Mouse (Mus musculus) urinary bladder, postnatal 14 days (tissue): Measurements from ENCODE around the gene Rps6ka2.
"Not testable (repeated sequence)": the region's sequence is repeated elsewhere in the genome, so short reads cannot be mapped to it uniquely, and the experiment has no call there.

Experiments
- DNase-seq: peaks from one replicate; pipeline ENCODE4 v3.0.0; 2021; ENCODE audit warnings: low spot score

Gene Rps6ka2

DNA sequence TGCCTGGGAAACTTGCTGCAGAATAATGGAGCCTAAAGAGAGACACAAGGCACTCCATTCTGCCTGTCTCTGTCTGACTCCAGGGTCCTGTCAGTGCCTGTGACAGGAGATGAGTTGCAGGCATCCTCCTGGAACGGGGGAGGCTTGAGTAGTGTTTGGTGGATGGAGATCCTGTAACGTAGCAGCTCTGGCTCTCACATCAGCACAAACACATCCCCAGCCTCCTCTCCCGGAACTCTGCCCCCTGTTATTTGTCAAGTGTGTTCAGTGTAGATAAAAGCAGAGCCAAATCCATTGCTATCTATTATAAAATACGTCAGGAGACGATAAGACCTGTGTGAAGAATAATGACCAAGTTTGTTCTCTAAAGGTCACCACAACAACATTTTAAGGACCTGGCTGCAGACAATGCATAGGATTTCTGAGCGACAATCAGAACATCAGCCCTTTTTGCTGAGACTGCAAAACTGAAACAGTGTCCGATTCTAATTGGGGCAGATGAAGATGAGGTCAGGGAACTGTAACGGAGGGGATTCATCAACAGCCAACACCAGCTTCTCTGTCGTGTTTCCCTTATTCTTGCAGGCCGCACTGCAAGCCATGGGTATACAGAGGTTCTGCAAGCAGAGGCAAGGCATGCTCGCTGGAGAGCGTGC is 99.4 kb downstream of the Rps6ka2 start:
- DNase-seq: no peak

DNA sequence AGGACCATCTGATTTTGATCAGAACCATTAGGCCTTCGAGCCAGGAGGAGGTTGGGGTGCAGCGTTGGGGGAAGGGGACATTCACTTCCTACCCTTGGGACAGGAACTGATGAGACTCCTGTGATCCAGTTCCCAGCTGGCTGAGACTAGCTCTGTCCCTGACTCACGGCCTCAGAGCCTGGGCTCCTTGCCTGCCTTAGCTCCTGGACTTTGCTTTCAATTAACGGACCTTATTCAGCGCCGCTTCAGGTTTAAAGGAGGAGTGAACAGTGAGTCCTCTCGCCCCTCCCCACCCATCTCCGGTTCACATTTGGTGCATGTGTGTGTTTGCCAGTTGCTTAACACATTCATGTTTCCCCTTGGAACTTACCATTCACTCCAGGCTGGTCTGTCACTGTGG is 100.6 kb downstream of the Rps6ka2 start:
- DNase-seq: no peak

DNA sequence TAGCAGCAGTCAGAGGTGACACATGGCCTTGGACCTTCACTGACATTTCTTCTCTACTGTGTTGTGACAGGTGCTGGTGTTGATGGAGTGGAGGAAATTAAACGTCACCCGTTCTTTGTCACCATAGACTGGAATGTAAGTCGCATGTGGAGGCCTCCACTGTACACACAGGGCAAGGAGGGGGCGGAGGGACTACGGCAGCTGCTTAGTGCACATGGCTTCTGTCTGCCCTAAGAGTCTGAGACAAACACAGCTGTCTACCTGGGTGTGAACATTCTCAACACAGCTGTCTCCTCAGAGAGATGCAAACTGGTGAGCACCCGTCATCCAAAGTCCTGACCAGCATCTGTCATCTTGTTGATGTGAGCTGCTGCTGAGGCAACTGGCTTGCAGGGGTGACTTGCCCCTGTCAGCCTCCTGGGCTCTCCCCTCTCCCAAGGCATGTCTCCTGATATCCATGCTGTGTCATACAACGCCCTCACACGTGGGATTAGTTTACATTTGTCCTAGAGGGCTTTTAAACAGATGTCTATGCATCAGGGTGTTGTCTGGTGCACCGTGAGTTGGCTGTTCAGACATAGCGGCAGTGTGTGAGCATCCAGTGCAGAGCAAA is 101.7 kb downstream of the Rps6ka2 start:
- DNase-seq: no peak

DNA sequence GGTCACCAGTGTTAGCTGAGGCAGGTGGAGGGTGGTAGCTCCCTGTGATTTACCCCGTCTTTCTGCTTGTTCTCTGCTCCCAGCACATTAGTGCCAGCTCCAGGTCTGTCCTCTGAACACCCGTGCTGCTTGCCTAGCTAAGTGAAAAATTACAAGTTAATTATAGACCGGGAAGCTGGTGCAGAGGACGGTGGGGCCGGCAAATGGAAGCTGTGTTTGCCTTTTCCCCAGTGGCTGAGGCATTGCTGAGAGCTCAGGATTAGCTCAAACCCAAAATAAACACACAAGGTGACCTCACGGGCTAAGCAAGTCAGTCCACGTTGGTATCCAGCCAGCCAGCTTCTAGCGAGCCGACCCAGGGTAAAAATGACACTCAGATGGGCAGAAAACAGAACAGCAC is 103.1 kb downstream of the Rps6ka2 start:
- no peak for DNase-seq

GRCm38 (mm10) chr17:7273785-7274184 is 103.9 kb downstream of the Rps6ka2 start:
- DNase-seq: no peak

- no peak for DNase-seq
Observed at GRCm38 (mm10) chr17:7278702-7279242, 108.9 kb downstream of the Rps6ka2 start.

GRCm38 (mm10) chr17:7279251-7279650 is 109.3 kb downstream of the Rps6ka2 start:
- DNase-seq: no peak

DNA sequence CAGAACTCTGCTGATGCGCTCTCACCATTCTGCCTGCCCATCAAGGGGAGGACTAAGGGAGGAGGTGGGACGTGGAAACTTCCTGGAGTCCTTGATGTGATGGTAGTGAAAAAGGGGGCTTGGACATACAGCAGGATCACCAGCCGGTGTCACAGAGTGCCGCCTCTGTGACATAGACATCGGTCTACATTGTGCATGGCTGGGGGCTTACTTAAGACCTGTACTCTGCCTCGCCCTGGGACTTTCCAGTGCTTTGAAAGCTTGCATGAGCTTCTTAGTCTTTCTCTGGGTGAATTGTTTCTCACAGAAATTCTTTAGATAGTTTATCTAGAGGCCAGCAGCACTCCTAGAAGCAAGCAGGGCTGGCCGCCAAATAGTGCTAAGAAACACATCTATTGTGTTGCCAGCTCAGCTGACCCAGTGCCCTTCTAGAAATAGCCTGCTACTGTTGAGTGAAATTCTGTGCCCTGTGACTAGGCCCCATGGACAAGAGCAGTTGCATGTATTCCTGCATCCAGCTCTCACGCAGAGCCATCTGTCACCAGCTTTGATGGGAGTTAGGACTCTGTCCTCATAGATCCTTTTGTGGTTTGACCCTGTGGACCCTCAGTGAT is 114.5 kb downstream of the Rps6ka2 start:
- DNase-seq: no peak

GRCm38 (mm10) chr17:7285292-7285691 is 115.4 kb downstream of the Rps6ka2 start:
- DNase-seq: no peak

- no peak for DNase-seq
Observed at GRCm38 (mm10) chr17:7286422-7287050, 116.6 kb downstream of the Rps6ka2 start.

DNA sequence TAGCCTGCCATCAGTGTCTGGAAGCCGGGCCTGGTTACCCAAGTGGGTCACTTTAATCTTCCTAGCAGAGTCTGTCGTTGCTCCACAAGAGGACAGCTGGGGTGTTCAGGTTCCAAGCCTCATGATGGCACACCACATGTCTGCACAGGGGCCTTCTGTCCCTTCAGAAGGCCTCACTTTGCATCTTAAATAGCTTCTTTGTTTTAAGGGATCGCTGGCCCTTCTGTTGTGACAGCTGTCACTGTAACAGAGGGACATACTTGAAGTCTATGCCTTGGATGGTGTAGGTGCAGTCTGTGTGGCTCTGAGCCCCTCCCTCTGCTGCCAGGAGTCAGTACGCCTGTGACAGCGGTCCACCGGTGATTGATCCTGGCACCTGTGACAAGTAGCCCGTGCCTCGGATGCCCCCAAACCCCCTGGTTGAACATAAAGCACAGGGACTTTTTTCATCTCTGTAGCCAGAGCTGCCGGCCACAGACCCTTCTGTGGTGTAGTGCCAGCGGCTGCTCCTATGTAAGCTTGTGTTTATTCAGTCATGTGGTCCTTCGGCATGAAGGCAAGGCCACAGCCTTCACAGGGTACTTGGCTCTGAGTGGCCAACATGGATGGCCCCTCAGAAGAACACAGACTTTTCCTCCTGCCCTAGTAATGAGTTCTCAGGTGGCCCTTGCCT is 122.2 kb downstream of the Rps6ka2 start:
- DNase-seq: no peak

GRCm38 (mm10) chr17:7306278-7307196 is 136.6 kb downstream of the Rps6ka2 start:
- DNase-seq: not testable (repeated sequence)

- not testable (repeated sequence) for DNase-seq
Observed at GRCm38 (mm10) chr17:7315693-7316382, 145.9 kb downstream of the Rps6ka2 start.

DNA sequence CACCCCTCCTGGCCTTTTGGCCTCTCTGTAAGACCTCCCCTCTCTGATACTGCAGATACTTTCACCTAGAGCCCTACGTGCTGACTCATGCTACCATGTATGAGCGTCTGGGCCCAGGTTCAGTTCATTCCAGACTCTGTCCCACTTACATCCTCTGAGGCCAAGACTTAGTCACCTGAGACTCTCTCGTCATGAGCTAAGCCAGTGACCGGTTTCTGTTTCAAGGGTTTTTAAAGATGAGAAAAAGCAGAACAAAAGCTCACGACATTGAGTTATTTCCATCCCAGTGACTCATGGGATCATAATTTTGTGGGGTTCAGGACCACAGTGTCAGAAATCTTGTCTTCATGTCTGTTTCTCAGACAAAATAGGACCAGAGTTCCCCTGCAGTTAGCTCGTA is 149.9 kb downstream of the Rps6ka2 start:
- not testable (repeated sequence) for DNase-seq

GRCm38 (mm10) chr17:7324346-7324745 is 154.4 kb downstream of the Rps6ka2 start, which contains the start of gene Tcp10a:
Gene Tcp10a, plus strand, starts transcription at chr17:7324646.
- not testable (repeated sequence) for DNase-seq

GRCm38 (mm10) chr17:7326415-7326814 is 156.5 kb downstream of the Rps6ka2 start:
- DNase-seq: not testable (repeated sequence)

DNA sequence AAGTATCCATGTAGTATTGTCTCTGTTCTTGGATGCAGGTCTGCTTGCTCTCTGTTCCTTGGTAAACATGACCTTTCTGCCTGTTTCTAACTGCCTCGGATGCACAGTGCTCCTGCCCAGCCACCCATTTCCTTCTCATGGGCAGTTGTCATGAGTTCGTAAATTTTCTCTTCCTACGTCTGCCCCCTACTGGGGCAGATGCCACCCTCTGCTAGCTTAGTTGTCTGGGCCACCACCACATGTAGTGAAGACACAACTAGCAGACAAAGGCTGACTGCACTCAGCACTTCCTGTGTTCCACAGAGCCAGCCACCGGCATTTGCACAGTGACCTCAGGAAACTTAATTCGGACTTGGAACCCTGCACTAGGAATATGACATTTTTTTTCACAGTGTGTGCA is 162.8 kb downstream of the Rps6ka2 start:
- DNase-seq: not testable (repeated sequence)

- not testable (repeated sequence) for DNase-seq
Observed at GRCm38 (mm10) chr17:7337381-7337780, 167.5 kb downstream of the Rps6ka2 start.

- DNase-seq: not testable (repeated sequence)
Observed at GRCm38 (mm10) chr17:7348765-7349164, 178.8 kb downstream of the Rps6ka2 start.

DNA sequence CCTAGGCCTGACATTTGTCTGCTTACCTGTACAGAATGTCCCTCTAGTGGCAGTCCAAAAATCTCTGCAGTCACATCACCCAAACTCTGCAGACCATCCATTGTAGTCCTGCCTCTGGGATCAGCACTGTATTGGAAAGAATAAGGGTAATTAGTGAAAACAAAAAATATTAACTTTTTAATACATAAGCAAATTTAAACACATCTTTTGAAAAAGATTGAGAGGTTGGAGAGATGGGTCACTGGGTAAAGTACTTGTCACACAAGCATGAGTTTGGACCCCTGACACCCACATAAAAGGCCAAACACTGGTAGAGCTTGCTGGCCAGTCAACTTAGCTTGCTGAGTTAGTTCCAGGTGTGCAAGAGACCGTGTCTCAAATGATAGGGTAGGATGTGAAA is 182.7 kb downstream of the Rps6ka2 start, which contains the start of gene Ttll2:
Gene Ttll2 (minus strand): TSS at position 101 of the 400 bp plus-strand sequence.
- DNase-seq: not testable (repeated sequence)
